Mouse (Mus musculus) limb, embryonic 14.5 days (tissue): ENCODE results near the gene Hoxb5. TPM values are rescaled to one million over a fixed set of nuclear protein-coding genes. Genes with fewer than 3 reads are reported as not detected.

Experiments used
- ATAC-seq: fragments of 200-750 bp; cut with Nextera tagmentation; 2 replicates; pipeline ENCODE4 v1.8.0; 2017; ENCODE audit warnings: low read depth, moderate number of reproducible peaks, moderate TSS enrichment; ENCODE audit not compliant: low FRiP score
- DNase-seq: peaks from one replicate; pipeline ENCODE4 v3.0.0-alpha.2; 2015; ENCODE audit warnings: low spot score
- H3K27ac ChIP-seq: fragments of 300-500 bp; sonication (generic); replicated peaks from 2 replicates; pipeline ENCODE4 v1.5.1; 2014; ENCODE audit warnings: low read depth, mild to moderate bottlenecking, low read length, moderate library complexity, mixed read lengths
- H3K27me3 ChIP-seq: fragments of 300-500 bp; sonication (generic); 2 replicates; pipeline ENCODE4 v1.6.1; 2014; ENCODE audit warnings: low read length, mixed read lengths; ENCODE audit not compliant: control insufficient read depth, insufficient read depth
- H3K36me3 ChIP-seq: fragments of 300-500 bp; sonication (generic); 2 replicates; pipeline ENCODE4 v1.6.1; 2014; ENCODE audit warnings: mild to moderate bottlenecking, low read length, moderate library complexity, mixed read lengths; ENCODE audit not compliant: control insufficient read depth, insufficient read depth
- H3K4me1 ChIP-seq: fragments of 300-500 bp; sonication (generic); 2 replicates; pipeline ENCODE4 v1.6.1; 2014; ENCODE audit warnings: antibody characterized with exemption, low read length, mixed read lengths; ENCODE audit not compliant: control insufficient read depth, insufficient read depth
- H3K4me2 ChIP-seq: fragments of 300-500 bp; sonication (generic); replicated peaks from 2 replicates; pipeline ENCODE4 v1.6.1; 2014; ENCODE audit warnings: low read depth, mild to moderate bottlenecking, low read length, moderate library complexity; ENCODE audit not compliant: severe bottlenecking
- H3K4me3 ChIP-seq: fragments of 300-500 bp; sonication (generic); replicated peaks from 2 replicates; pipeline ENCODE4 v1.5.1; 2014; ENCODE audit warnings: low read length
- H3K9ac ChIP-seq: fragments of 300-500 bp; sonication (generic); 2 replicates; pipeline ENCODE4 v1.6.1; 2014; ENCODE audit warnings: mild to moderate bottlenecking, low read depth, low read length, moderate library complexity; ENCODE audit not compliant: severe bottlenecking
- H3K9me3 ChIP-seq: fragments of 300-500 bp; sonication (generic); 2 replicates; pipeline ENCODE4 v1.6.1; 2016; ENCODE audit warnings: low read length; ENCODE audit not compliant: control insufficient read depth
- POLR2A ChIP-seq: fragments of 200-500 bp; IDR thresholded peaks from 2 replicates; pipeline ENCODE4 v1.8.0; 2012; ENCODE audit warnings: inconsistent platforms, mild to moderate bottlenecking, moderate library complexity, borderline replicate concordance; ENCODE audit not compliant: insufficient read depth, insufficient read length; ENCODE audit errors: extremely low read depth
- WGBS: fragments of 180-500 bp; shearing (Covaris S2); extraction: QIAGEN DNeasy Blood & Tissue Kit; methylation state at CpG from one replicate; pipeline ENCODE4 v1.1.7; 2014; 5-methylcytosine and 5-hydroxymethylcytosine counted together
- microRNA counts: library from miRNA; unstranded; fragments of <30 nt; microRNA quantifications from one replicate; lab custom pipeline; 2016
- microRNA-seq: library from miRNA; unstranded; fragments of <30 nt; microRNA quantifications from one replicate; pipeline ENCODE4, GENCODE M21; 2016
- polyA plus RNA-seq, 2 experiments: library from polyadenylated mRNA; depleted of rRNA in 1 of 2; stranded (reverse) in 1 of 2; unstranded in 1 of 2; fragments of >200 nt; fragmentation: Nextera tagmentation in 1 of 2; extraction: Ambion mirVana in 1 of 2; gene quantifications; 2 replicates each; pipeline versions ENCODE4 v1.2.1 to v1.2.3; 2012 to 2014

Hoxb5 gene
- polyA plus RNA-seq, 2 experiments, result 0.85 to 1.8 TPM

DNA sequence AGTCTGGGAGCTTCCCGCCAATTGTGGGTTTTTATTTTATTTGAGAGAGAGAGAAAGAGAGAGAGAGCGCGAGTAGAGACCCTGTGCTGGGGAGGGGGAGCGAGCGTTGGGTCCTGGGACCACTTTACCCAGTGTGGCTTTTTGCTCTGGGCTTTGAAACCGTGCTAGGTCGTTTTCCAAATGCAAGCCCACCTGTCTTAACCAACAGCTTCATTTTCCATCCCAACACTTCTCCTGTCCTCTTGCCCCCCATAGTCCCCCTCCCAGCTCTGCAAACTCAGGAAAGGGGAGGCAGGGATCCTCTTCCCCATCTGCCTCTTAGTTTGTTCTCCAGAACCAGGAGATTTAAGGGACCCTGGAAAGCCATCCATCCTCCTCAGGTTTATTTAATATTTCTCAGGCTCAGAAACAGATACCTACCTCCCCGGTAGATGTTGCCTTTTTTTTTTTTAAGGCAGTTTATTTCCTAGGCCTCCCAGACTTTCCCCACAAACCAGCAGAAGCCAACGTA is 51.7 kb downstream of the Hoxb5 start:
- H3K27ac ChIP-seq, result no peak overlapping the region
- ATAC-seq (no peak), DNase-seq (no peak)
- WGBS, result 9% methylated on average over 9 of the region's 9 CpGs
- peak overlapping the region; percentile 51 for H3K4me2 ChIP-seq
- no peaks in the 10 kb centered on the region for H3K9me3 ChIP-seq
- no peaks in the 10 kb centered on the region for H3K36me3 ChIP-seq
- H3K4me3 ChIP-seq, result peak overlapping the region; percentile 32
- peak overlapping the region; percentile 18; the same call in 1 of the 2 replicates for H3K9ac ChIP-seq
- no peak for TF ChIP-seq POLR2A
- peaks cover 72% of the 10 kb centered on the region for H3K27me3 ChIP-seq
- H3K4me1 ChIP-seq, result peaks cover 4% of the 10 kb centered on the region; the same call in 1 of the 2 replicates

MicroRNAs within 50 kb of the gene (microRNA counts, 519-probe panel; counts per million panel counts)
- microRNA mmu-miR-10a (lab: Ali Mortazavi, UCI), result 3,326 counts per million, percentile 64 among the panel's probes with 10 or more counts
- microRNA mmu-miR-196a (lab: Ali Mortazavi, UCI), result 3,851 counts per million, percentile 79 among the panel's probes with 10 or more counts

Small RNAs within 50 kb of the gene (microRNA-seq; reads per million reads assigned to microRNA genes)
- gene Mir10a (3,613 reads per million, percentile 85 among the genes with 10 or more reads in this experiment), gene Mir196a-1 (8.7 reads per million, percentile 20 among the genes with 10 or more reads in this experiment)

Other genes with a start within 250 kb of the Hoxb5 start
- 68.9 and 72.6 TPM in 2 replicates for gene Ube2z, start 237.9 kb upstream of the Hoxb5 start, polyA plus RNA-seq (2012; rRNA removed)
- 40.9 and 41.3 TPM in 2 replicates for gene Ube2z, start 237.9 kb upstream of the Hoxb5 start, polyA plus RNA-seq (2014; fragmentation: Nextera tagmentation; extraction: Ambion mirVana)
- gene Atp5g1, start 227.7 kb upstream of the Hoxb5 start, polyA plus RNA-seq (2012; rRNA removed), result 265 and 369 TPM in 2 replicates
- 678 and 741 TPM in 2 replicates for gene Atp5g1, start 227.7 kb upstream of the Hoxb5 start, polyA plus RNA-seq (2014; fragmentation: Nextera tagmentation; extraction: Ambion mirVana)
- not detected in 2 replicates for gene Calcoco2, start 191.4 kb upstream of the Hoxb5 start, polyA plus RNA-seq (2012; rRNA removed)
- not detected in 2 replicates for gene Calcoco2, start 191.4 kb upstream of the Hoxb5 start, polyA plus RNA-seq (2014; fragmentation: Nextera tagmentation; extraction: Ambion mirVana)
- gene Ttll6, start 169.6 kb upstream of the Hoxb5 start, polyA plus RNA-seq (2012; rRNA removed), result 0.04 and 0.05 TPM in 2 replicates
- gene Ttll6, start 169.6 kb upstream of the Hoxb5 start, polyA plus RNA-seq (2014; fragmentation: Nextera tagmentation; extraction: Ambion mirVana), result not detected in 2 replicates
- gene Hoxb13, start 109.0 kb upstream of the Hoxb5 start, polyA plus RNA-seq (2012; rRNA removed), result not detected in 2 replicates
- gene Hoxb13, start 109.0 kb upstream of the Hoxb5 start, polyA plus RNA-seq (2014; fragmentation: Nextera tagmentation; extraction: Ambion mirVana), result not detected in 2 replicates
- 3.2 and 4.4 TPM in 2 replicates for gene Hoxb9, start 31.9 kb upstream of the Hoxb5 start, polyA plus RNA-seq (2012; rRNA removed)
- gene Hoxb9, start 31.9 kb upstream of the Hoxb5 start, polyA plus RNA-seq (2014; fragmentation: Nextera tagmentation; extraction: Ambion mirVana), result 1.1 and 1.2 TPM in 2 replicates
- 2.1 and 2.3 TPM in 2 replicates for gene Hoxb8, start 21.4 kb upstream of the Hoxb5 start, polyA plus RNA-seq (2012; rRNA removed)
- 0.10 and 0.43 TPM in 2 replicates for gene Hoxb8, start 21.4 kb upstream of the Hoxb5 start, polyA plus RNA-seq (2014; fragmentation: Nextera tagmentation; extraction: Ambion mirVana)
- gene Hoxb7, start 16.7 kb upstream of the Hoxb5 start, polyA plus RNA-seq (2012; rRNA removed), result 2.0 and 2.7 TPM in 2 replicates
- gene Hoxb7, start 16.7 kb upstream of the Hoxb5 start, polyA plus RNA-seq (2014; fragmentation: Nextera tagmentation; extraction: Ambion mirVana), result 2.2 and 4.4 TPM in 2 replicates
- gene Hoxb6, start 10.9 kb upstream of the Hoxb5 start, polyA plus RNA-seq (2012; rRNA removed), result 2.2 and 2.8 TPM in 2 replicates
- 0.30 and 0.61 TPM in 2 replicates for gene Hoxb6, start 10.9 kb upstream of the Hoxb5 start, polyA plus RNA-seq (2014; fragmentation: Nextera tagmentation; extraction: Ambion mirVana)
- 2.3 and 2.5 TPM in 2 replicates for gene Hoxb4, start 14.9 kb downstream of the Hoxb5 start, polyA plus RNA-seq (2012; rRNA removed)
- gene Hoxb4, start 14.9 kb downstream of the Hoxb5 start, polyA plus RNA-seq (2014; fragmentation: Nextera tagmentation; extraction: Ambion mirVana), result 0.17 and 0.28 TPM in 2 replicates
- gene Hoxb3, start 20.0 kb downstream of the Hoxb5 start, polyA plus RNA-seq (2012; rRNA removed), result 4.9 and 5.4 TPM in 2 replicates
- 0.18 and 0.69 TPM in 2 replicates for gene Hoxb3, start 20.0 kb downstream of the Hoxb5 start, polyA plus RNA-seq (2014; fragmentation: Nextera tagmentation; extraction: Ambion mirVana)
- 9.6 and 9.9 TPM in 2 replicates for gene Hoxb2, start 47.2 kb downstream of the Hoxb5 start, polyA plus RNA-seq (2012; rRNA removed)
- 4.2 and 5.8 TPM in 2 replicates for gene Hoxb2, start 47.2 kb downstream of the Hoxb5 start, polyA plus RNA-seq (2014; fragmentation: Nextera tagmentation; extraction: Ambion mirVana)
- gene Hoxb1, start 62.4 kb downstream of the Hoxb5 start, polyA plus RNA-seq (2012; rRNA removed), result 0.11 TPM in 1 of 2 replicates, not detected in the other
- not detected in 2 replicates for gene Hoxb1, start 62.4 kb downstream of the Hoxb5 start, polyA plus RNA-seq (2014; fragmentation: Nextera tagmentation; extraction: Ambion mirVana)
- 0.67 and 0.81 TPM in 2 replicates for gene Skap1, start 161.3 kb downstream of the Hoxb5 start, polyA plus RNA-seq (2012; rRNA removed)
- 1.9 and 2.1 TPM in 2 replicates for gene Skap1, start 161.3 kb downstream of the Hoxb5 start, polyA plus RNA-seq (2014; fragmentation: Nextera tagmentation; extraction: Ambion mirVana)